Mouse (Mus musculus): ENCODE measurements at regions not wholly inside any gene's neighbourhood (a gene's known extent, or its start where the extent isn't known, plus 50 kb on each side); places are given as distances from the start of the nearest gene placed in this dataset.

DNA sequence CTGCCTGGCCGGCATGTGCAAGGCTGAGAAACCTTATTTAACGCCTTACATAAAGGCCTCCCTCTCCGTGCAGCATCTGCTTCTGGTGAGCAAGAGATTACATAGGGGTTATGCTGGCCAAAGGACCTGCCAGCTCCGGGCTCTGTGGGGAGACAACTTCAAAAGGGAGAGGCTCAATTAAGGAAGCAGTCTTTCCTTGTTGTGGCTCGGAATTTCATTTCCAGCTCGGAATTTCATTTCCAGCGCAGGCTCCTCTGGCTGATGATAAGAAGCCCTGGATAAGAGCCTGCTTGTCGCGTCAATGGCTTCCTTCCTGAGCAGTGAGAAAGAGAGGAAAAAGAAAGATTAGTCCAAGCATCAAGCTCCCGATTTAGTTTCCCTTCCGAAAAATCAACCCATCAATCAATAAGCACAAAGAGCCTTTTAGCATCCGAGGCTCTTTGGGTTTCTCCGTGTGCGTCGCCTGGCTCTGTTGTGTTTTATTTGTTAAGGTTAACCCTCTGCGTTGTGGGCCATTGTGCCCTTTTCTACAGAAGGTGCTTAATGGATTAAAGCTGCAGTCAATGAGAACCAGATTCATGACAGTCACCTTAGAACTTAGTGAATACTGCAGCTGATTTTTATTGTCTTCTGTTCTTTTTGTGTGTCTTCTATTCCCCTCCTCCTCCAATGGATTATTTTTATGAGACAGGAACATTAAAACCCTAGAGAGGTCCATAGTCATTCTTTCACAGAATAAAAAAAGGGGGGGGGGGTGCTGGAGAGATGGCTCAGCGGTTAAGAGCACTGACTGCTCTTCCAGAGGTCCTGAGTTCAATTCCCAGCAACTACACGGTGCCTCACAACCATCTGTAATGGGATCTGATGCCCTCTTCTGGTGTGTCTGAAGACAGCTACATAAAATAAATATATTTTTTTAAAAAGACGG lies 218.3 kb downstream of the Myo1b start:
- H3K27me3 ChIP-seq (ENCODE audit: insufficient read depth, poor library complexity, severe bottlenecking) = peaks cover 23% of the 10 kb centered on the region; the same call in 1 of the 2 replicates
- peak; percentile 57 for DNase-seq (ENCODE audit: low spot score)
- H3K4me3 ChIP-seq = peak overlapping the region; percentile 34
- H3K36me3 ChIP-seq = no peaks in the 10 kb centered on the region
- 9% methylated on average over 19 of the region's 19 CpGs for WGBS
- H3K27ac ChIP-seq = peak overlapping the region; percentile 78
- peaks cover 21% of the 10 kb centered on the region for H3K4me1 ChIP-seq (replicated peaks)
- H3K9me3 ChIP-seq = no peaks in the 10 kb centered on the region

DNA sequence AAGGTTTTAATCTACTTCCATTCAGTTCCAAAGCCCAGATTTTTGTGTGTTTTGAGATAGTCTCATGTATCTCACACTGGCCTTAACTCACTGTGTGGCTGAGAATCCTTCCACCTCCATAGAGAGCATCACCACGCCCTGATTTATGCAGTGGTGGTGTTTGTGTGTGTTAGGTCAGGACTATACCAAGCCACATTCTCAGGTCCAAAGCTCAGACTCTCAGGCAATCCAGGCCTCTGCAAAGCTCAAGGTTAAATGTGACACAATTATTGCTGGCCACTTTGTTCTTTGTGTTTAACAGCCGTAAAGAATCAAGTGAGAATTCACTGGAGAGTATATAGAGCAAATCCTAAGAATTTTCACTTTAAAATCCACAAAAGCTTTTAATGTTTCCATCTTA lies 218.2 kb upstream of the Nabp1 start:
- Histone ChIP-seq H3K4me1 (replicated peaks) (peaks cover 21% of the 10 kb centered on the region), H3K4me3 (no peak overlapping the region), H3K9me3 (no peaks in the 10 kb centered on the region), H3K27ac (no peak overlapping the region), H3K27me3 (ENCODE audit: insufficient read depth, poor library complexity, severe bottlenecking) (peaks cover 23% of the 10 kb centered on the region; the same call in 1 of the 2 replicates), H3K36me3 (no peaks in the 10 kb centered on the region)
- no peak for DNase-seq (ENCODE audit: low spot score)
- WGBS = 73% methylated on average over 2 of the region's 2 CpGs

DNA sequence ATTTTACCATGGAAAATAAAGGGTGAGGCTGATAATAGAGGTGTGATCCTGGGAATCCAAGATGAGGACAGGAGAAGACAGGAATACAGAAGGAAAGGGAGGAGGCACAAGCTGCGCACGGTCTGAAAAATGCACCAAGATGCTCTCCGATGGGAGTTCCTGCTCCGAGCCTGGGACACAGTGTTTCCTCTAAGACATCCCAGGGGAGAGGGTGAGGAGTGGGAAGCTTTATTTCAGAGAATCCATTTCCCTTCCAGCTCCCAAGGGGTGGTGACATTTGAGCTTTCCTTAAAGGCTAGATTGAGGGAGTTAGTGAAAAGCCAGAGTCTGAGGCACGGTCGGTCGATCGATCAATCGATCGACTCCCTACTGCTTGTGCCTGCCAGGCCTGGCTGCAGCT lies 212.7 kb upstream of the Nabp1 start:
- Histone ChIP-seq H3K27ac (no peak overlapping the region), H3K9me3 (no peaks in the 10 kb centered on the region), H3K4me3 (no peak overlapping the region), H3K4me1 (replicated peaks) (peaks cover 10% of the 10 kb centered on the region), H3K36me3 (no peaks in the 10 kb centered on the region), H3K27me3 (ENCODE audit: insufficient read depth, poor library complexity, severe bottlenecking) (peaks cover 16% of the 10 kb centered on the region; the same call in 1 of the 2 replicates)
- DNase-seq (ENCODE audit: low spot score) = no peak
- WGBS = 92% methylated on average over 10 of the region's 10 CpGs

DNA sequence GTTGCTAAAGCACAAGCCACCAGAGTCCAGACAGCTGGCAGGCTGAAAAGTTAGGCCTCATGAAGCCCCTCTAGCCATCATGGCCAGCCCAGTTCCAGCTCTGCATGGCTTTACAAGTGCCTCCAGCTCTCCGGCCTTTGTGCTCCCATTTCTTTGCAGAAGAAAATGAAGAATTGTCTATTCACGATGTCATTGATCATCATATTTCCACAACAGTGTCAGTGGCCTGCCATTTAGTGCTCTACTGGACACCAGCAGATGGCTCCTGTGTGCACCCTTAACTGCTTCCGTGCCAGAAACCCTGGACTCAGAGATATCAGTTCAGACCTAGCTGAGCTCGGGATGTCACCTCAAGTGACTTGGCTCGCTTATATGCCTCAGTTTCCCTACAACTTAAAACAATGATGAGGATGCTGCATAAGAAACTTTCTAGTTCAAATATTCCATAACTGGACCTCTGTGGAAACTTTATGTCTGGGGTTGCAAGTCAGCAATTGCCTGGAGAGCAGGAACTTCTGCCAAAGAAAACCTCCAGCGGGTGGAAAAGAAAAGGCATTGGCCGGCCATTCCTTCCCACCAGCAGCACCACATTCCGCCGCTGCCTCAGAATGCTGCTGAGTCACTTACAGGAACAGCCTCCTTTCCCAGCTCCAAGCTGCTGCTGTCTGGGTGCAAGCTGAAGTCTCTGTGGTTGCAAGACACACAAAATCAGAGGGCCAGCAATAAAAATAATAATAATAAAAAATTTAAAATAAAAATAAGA lies 211.4 kb upstream of the Nabp1 start:
- Histone ChIP-seq H3K36me3 (no peaks in the 10 kb centered on the region), H3K4me3 (no peak overlapping the region), H3K27ac (no peak overlapping the region), H3K9me3 (no peaks in the 10 kb centered on the region), H3K27me3 (ENCODE audit: insufficient read depth, poor library complexity, severe bottlenecking) (peaks cover 9% of the 10 kb centered on the region; the same call in 1 of the 2 replicates), H3K4me1 (replicated peaks) (peaks cover 10% of the 10 kb centered on the region)
- WGBS = 81% methylated on average over 9 of the region's 9 CpGs
- DNase-seq (ENCODE audit: low spot score) = no peak

DNA sequence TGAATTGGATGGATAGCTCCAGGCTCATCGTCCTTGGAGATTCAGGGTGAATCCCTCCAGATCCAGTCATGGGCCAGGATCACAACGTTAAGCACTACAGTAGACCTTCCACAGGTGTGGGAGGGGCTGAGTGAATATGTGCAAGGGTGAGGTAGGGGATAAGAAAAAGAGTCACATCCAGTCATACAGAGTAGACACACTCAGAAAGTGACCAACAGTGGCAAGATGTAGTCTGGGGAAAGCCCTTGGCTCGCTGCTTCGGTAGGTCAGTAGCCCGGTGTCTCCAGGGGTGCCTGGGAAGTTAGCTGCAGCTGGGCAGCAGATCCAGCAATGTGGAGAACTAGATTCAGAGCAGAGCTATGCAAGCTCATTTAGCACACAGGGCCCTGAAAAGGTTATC lies 210.7 kb upstream of the Nabp1 start:
- no peak for DNase-seq (ENCODE audit: low spot score)
- no peaks in the 10 kb centered on the region for H3K36me3 ChIP-seq
- WGBS = 86% methylated on average over 5 of the region's 5 CpGs
- no peak overlapping the region for H3K4me3 ChIP-seq
- peaks cover 10% of the 10 kb centered on the region for H3K4me1 ChIP-seq (replicated peaks)
- H3K27ac ChIP-seq = no peak overlapping the region
- H3K27me3 ChIP-seq (ENCODE audit: insufficient read depth, poor library complexity, severe bottlenecking) = 0 out of 2 replicates have a peak, but pooled peaks cover 8% of the 10 kb centered on the region
- no peaks in the 10 kb centered on the region for H3K9me3 ChIP-seq

DNA sequence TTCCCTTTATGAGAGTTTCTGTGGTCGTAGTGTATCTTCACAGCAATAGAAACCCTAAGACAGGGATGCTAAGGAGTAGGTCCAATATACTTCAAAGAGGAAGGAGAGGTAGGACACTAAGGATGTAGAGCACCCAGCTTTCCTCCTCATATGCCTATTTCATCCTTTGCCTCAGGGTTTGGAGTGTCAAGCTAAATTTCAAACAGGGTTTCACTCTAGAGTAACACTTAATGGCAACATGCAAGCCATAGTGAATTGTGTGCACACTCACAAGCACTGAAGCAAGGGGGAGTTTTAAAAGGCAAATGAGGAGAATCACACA lies 210.0 kb upstream of the Nabp1 start:
- DNase-seq (ENCODE audit: low spot score) = no peak
- WGBS = 40% methylated on average over 1 of the region's 1 CpGs
- 0 out of 2 replicates have a peak, but pooled peaks cover 5% of the 10 kb centered on the region for H3K27me3 ChIP-seq (ENCODE audit: insufficient read depth, poor library complexity, severe bottlenecking)

DNA sequence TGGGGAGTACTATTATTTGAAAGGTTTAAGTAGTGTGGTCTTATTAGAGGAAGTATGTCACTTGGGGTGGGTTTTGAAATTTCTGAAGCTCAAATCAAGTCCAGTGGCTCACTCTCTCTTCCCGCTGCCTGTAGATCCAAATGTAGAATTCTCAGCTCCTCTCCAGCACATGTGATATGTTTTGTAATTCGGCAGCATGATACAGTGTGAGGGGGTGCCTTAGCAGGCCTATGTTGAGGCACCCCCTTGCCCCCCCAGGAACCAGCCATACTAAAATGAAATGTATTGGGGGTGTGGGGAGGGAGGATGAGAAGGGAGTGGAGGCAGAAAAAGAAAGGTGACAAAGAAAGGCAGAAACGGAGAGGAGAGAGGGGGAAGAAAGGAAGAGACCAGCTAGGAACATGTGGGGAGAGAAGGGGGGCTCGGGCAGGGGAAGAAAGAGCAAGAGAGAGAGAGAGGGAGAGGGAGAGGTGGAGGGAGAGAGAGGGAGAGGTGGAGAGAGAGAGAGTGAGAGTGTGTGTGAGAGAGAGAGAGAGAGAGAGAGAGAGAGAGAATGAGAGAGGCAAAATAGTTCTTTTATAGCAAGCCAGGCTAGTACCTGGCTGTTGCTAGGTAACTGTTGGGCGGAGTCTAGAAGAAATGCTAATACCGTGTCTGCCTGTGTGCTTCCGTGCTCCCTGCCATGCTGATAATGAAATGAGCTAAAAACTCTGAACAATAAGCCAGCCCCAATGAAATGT lies 209.4 kb upstream of the Nabp1 start:
- Histone ChIP-seq H3K36me3 (no peaks in the 10 kb centered on the region), H3K4me1 (replicated peaks) (peaks cover 10% of the 10 kb centered on the region), H3K9me3 (no peaks in the 10 kb centered on the region), H3K27ac (peak overlapping the region; percentile 50), H3K4me3 (no peak overlapping the region), H3K27me3 (ENCODE audit: insufficient read depth, poor library complexity, severe bottlenecking) (0 out of 2 replicates have a peak, but pooled peaks cover 5% of the 10 kb centered on the region)
- no peak for DNase-seq (ENCODE audit: low spot score)
- WGBS = 39% methylated on average over 7 of the region's 7 CpGs

More for the DNA sequence above, 210.0 kb upstream of the Nabp1 start:
- H3K4me1 ChIP-seq (replicated peaks) = peaks cover 10% of the 10 kb centered on the region
- H3K36me3 ChIP-seq = no peaks in the 10 kb centered on the region
- H3K27ac ChIP-seq = no peak overlapping the region; the same call in 1 of the 2 replicates
- H3K9me3 ChIP-seq = no peaks in the 10 kb centered on the region
- H3K4me3 ChIP-seq = no peak overlapping the region

DNA sequence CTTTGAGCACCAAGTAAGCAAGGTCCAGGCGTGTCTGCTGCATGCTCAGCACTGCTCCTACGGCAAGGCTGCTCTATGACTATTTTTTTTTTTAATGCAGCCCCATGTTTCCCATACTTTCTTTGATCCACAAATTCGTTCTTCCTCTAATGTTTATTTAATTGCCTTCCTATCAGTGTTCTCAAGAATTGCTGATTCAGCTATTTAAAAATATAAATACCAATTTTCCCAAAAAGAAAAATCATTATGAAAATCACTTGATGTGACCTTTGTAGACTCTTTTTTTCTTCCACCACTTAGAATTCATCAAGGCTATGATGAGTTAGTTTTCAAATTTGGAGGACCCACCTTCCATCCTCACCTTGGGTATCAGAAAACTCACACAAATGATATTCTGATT lies 208.5 kb upstream of the Nabp1 start:
- DNase-seq (ENCODE audit: low spot score) = no peak
- H3K27me3 ChIP-seq (ENCODE audit: insufficient read depth, poor library complexity, severe bottlenecking) = 0 out of 2 replicates have a peak, but pooled peaks cover 5% of the 10 kb centered on the region
- H3K4me1 ChIP-seq (replicated peaks) = peaks cover 10% of the 10 kb centered on the region
- no peak overlapping the region for H3K4me3 ChIP-seq
- no peak overlapping the region for H3K27ac ChIP-seq
- H3K36me3 ChIP-seq = no peaks in the 10 kb centered on the region
- H3K9me3 ChIP-seq = no peaks in the 10 kb centered on the region
- WGBS = 84% methylated on average over 3 of the region's 3 CpGs

DNA sequence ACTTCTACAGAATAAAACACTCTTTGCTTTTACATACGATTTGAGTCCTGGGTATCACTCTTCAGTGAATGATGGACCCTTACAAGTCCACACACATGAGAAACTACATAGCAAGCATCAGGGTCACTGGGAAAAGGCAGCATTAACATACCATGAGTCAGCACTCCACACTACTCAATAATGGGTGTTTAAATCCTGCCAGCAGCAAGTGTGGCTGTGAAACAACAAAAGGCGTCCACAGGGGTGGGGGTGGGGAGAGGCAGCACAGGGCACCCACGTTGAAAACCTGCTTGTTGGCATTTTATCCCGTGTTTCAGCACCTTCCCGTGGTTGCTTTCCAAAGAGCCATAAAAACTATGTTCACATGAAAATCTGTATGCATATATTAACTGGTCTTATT lies 204.0 kb upstream of the Nabp1 start:
- no peak for DNase-seq (ENCODE audit: low spot score)
- Histone ChIP-seq H3K9me3 (no peaks in the 10 kb centered on the region), H3K4me1 (replicated peaks) (peaks cover 8% of the 10 kb centered on the region; the same call in 1 of the 2 replicates), H3K4me3 (no peak overlapping the region), H3K27ac (no peak overlapping the region), H3K27me3 (ENCODE audit: insufficient read depth, poor library complexity, severe bottlenecking) (no peaks in the 10 kb centered on the region), H3K36me3 (no peaks in the 10 kb centered on the region)
- WGBS = 82% methylated on average over 5 of the region's 5 CpGs

DNA sequence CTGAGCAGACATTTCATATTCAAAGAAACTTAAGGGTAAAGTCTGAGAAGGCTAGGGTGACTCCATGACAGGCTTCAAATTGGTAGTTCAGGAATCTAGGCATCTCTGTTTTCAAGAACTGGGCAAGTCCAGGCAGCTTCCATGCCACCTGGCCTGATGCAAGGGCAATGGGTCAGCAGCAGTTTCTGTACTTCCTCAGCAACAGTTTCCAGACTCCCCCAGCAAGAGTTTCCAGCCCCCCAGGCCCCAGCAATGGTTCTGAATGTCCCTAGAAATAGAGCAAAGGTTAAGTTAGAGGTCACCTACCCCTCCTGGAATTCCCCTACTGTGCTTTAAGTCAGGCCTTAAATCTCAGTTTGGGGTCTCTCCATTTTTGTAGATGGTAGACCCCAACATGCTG lies 203.6 kb upstream of the Nabp1 start:
- no peak for DNase-seq (ENCODE audit: low spot score)
- peaks cover 8% of the 10 kb centered on the region; the same call in 1 of the 2 replicates for H3K4me1 ChIP-seq (replicated peaks)
- no peaks in the 10 kb centered on the region for H3K27me3 ChIP-seq (ENCODE audit: insufficient read depth, poor library complexity, severe bottlenecking)
- no peak overlapping the region for H3K27ac ChIP-seq
- no peaks in the 10 kb centered on the region for H3K9me3 ChIP-seq
- no peak overlapping the region for H3K4me3 ChIP-seq
- H3K36me3 ChIP-seq = no peaks in the 10 kb centered on the region

DNA sequence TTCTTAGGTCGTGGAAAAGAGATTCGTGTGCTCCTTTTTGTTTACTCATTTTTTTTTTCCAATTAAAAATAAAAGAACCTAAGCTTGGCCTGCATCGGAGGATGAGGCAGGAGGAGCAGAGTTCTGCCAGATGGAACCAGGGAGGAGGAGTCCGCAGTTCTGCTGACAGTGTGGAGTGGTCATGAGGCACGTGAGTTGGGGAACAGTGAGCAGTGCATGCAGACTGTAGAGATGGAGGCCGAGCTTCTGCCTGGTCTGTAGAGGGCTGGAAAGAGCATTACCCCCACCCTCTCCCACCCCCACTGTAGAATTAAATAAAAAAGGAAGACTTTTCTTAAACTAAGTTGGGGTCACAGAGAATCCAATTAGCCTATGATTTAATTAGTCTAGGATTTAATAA lies 202.5 kb upstream of the Nabp1 start:
- H3K36me3 ChIP-seq = no peaks in the 10 kb centered on the region
- no peaks in the 10 kb centered on the region for H3K27me3 ChIP-seq (ENCODE audit: insufficient read depth, poor library complexity, severe bottlenecking)
- H3K4me3 ChIP-seq = no peak overlapping the region
- no peak overlapping the region for H3K27ac ChIP-seq
- H3K9me3 ChIP-seq = no peaks in the 10 kb centered on the region
- no peak for DNase-seq (ENCODE audit: low spot score)
- peaks cover 8% of the 10 kb centered on the region; the same call in 1 of the 2 replicates for H3K4me1 ChIP-seq (replicated peaks)
- WGBS = 81% methylated on average over 6 of the region's 6 CpGs

DNA sequence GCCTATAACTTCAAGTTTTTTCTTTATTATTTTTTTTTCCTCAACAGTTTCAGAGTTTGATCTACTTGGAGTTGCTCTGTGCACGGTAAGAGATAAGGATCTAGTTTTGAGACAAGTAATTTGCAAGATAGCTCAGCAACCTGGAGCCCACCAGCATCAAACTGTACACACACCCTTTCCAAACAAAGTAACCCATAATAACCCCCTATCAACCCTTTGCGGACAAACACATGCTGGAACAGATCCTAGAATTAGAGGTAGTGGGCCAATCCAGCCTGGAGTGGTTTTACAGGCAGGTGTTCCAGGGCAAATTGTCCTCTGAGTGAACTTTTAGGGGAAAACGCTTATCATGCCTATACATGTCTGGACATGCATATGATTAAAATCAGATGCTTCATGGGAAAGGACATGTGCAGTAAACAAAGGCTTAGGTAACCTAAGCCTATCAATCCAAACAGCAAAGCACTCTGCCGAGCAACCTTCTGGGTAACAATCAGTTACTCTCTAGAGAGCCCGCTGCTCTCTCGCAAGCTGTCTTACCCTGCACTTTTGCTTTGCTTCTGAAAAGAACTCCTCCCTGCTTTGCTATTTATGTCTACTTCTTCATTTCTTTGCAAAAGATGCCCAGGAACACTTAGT lies 200.2 kb upstream of the Nabp1 start:
- Histone ChIP-seq H3K27me3 (ENCODE audit: insufficient read depth, poor library complexity, severe bottlenecking) (no peaks in the 10 kb centered on the region), H3K9me3 (no peaks in the 10 kb centered on the region), H3K4me3 (no peak overlapping the region), H3K36me3 (no peaks in the 10 kb centered on the region), H3K27ac (no peak overlapping the region), H3K4me1 (replicated peaks) (peaks cover 8% of the 10 kb centered on the region; the same call in 1 of the 2 replicates)
- 83% methylated on average over 6 of the region's 6 CpGs for WGBS
- no peak for DNase-seq (ENCODE audit: low spot score)
